Mouse (Mus musculus) layer of hippocampus, adult 6 months (tissue): Measurements from ENCODE around the gene Nod1. TPM values are rescaled to one million over a fixed set of nuclear protein-coding genes. Genes with fewer than 3 reads are reported as not detected.

Source experiments
- long read RNA-seq, 2 experiments: library from polyadenylated mRNA; unstranded; transcript quantifications; one replicate each; pipeline ENCODE4 v2.0.0; 2019 to 2020
- polyA plus RNA-seq: library from polyadenylated mRNA; unstranded; fragments of <200 nt; fragmentation: Nextera tagmentation; gene quantifications from 2 replicates; pipeline ENCODE4 v1.2.3, GENCODE M21; 2021

Nod1 gene
- 1.5 and 1.9 TPM in 2 replicates for polyA plus RNA-seq
- long read RNA-seq, experiment 1, full-length matches to known transcripts, result 1 of 5 reads
- long read RNA-seq, experiment 1, partial matches to known transcripts, result 3 of 5 reads
- long read RNA-seq, experiment 1, other reads (novel, unspliced or antisense), result 1 of 5 reads
- long read RNA-seq, experiment 2, full-length matches to known transcripts, result 22 of 24 reads
- long read RNA-seq, experiment 2, partial matches to known transcripts, result 1 of 24 reads
- long read RNA-seq, experiment 2, other reads (novel, unspliced or antisense), result 1 of 24 reads

GRCm38 (mm10) chr6:54972111-54972928 lies at the start of gene Nod1:
Gene Nod1 (minus strand): TSS chr6:54972612.

DNA sequence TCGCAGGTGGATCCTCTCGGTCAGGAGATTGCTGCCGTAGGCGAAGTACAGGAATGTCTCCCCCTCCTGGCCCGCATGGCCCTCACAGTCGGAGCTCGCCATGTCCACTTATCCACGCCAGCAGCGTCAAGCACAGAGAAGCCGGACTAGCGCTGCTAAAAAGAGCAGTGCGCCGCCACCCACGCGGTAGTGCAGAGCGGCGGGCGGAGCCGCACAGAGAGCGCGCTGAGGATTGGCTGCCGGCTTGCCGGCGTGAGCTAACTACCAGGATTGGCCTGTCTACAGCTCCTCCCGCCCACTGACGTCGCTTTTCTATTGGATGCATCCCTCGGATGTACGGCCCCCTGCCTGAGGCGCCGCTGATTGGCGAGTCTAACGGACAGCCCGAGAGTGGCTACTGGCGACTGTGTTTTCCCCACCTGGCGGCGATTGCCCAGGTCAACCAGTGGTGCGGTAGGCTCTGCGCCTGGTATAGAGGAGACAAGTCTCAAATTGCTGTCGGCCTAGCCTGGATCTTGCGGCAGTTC lies 20.4 kb upstream of the Nod1 start, which contains the start of gene Ggct:
Gene Ggct, minus strand, starts transcription at position 217 of the 527 bp plus-strand sequence.

Other genes with a start within 250 kb of the Nod1 start
- 1.8 and 2.4 TPM in 2 replicates for gene Znrf2, start 155.7 kb downstream of the Nod1 start, polyA plus RNA-seq
- 74.2 and 74.4 TPM in 2 replicates for gene Ggct, start 20.3 kb upstream of the Nod1 start, polyA plus RNA-seq
- gene Gars, start 65.4 kb upstream of the Nod1 start, polyA plus RNA-seq, result 118 and 129 TPM in 2 replicates
- gene Crhr2, start 160.4 kb upstream of the Nod1 start, polyA plus RNA-seq, result 2.1 and 4.1 TPM in 2 replicates
- gene Inmt, start 202.4 kb upstream of the Nod1 start, polyA plus RNA-seq, result 0.30 and 0.58 TPM in 2 replicates
- 4.6 and 6.3 TPM in 2 replicates for gene Mindy4, start 230.8 kb upstream of the Nod1 start, polyA plus RNA-seq